Mouse (Mus musculus): ENCODE data around the gene Isca1. TPM values are rescaled to one million over a fixed set of nuclear protein-coding genes. Genes with fewer than 3 reads are reported as not detected.

Gene Isca1
- total RNA-seq, 2 experiments from 2014 or later, result 151 to 155 TPM

Other genes starting within 250 kb of the Isca1 start
- gene Agtpbp1, start 184.6 kb downstream of the Isca1 start, total RNA-seq (2021), result 100 to 1,000 TPM; 353 to 356 TPM
- gene Naa35, start 184.6 kb downstream of the Isca1 start, total RNA-seq (2021), result 10 to 100 TPM; 85.7 to 90.3 TPM
- 10 to 100 TPM; 63.2 to 71.2 TPM for gene Golm1, start 94.0 kb downstream of the Isca1 start, total RNA-seq (2021)
- not detected for gene 4921517D22Rik, start 75.7 kb downstream of the Isca1 start, total RNA-seq (2021)
- under 1 TPM; 0.53 to 0.57 TPM for gene Spata31d1a, start 59.5 kb downstream of the Isca1 start, total RNA-seq (2021)
- not detected for gene Spata31d1b, start 57.5 kb downstream of the Isca1 start, total RNA-seq (2021)
- gene Spata31d1d, start 38.1 kb downstream of the Isca1 start, total RNA-seq (2021), result not detected
- under 1 TPM; 0.66 to 0.67 TPM for gene 1700014D04Rik, start 23.1 kb downstream of the Isca1 start, total RNA-seq (2021)
- gene Gm49354, start 12.4 kb upstream of the Isca1 start, total RNA-seq (2021), result not detected
- 10 to 100 TPM; 55.0 to 58.0 TPM for gene Tut7, start 53.3 kb upstream of the Isca1 start, total RNA-seq (2021)